Mouse (Mus musculus): Measurements from ENCODE around the gene Olfm2. TPM values are rescaled to one million over a fixed set of nuclear protein-coding genes. Genes with fewer than 3 reads are reported as not detected.
"Not testable (repeated sequence)": the region's sequence is repeated elsewhere in the genome, so short reads cannot be mapped to it uniquely, and the experiment has no call there.

The Olfm2 gene
- total RNA-seq, 1 experiment, result 2.2 TPM

DNA sequence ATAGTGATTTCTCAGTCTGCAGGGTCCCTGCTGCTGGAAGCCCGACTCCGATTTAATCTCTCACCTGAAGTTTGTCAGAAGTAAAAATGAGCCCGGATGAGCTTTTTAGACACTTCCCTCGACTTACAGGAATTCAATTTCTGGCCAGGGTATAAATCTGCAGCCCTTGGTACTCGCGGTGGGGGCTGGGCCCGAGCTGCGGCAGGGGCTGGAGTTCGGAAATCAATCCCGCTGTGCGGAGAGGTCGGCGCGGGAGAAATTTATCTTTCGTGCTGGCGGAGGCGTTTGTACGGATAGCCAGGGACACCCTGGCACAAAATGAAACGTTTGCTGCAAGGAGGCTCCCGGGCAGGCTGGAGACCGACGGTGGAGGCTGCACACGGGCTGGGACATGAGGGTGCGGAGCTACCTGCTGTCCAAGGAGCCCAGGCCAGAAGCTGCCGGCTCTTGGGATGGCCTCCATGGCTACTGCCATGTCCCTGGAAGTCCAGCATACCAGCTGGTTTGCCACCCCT is 51.4 kb downstream of the Olfm2 start:
- in situ Hi-C loops (cut with MboI; ENCODE audit: low sequenced_read_pairs in 2 of 2, unreplicated experiment in 2 of 2), result no loop called here
- Histone ChIP-seq H3K36me3 (ENCODE audit: control insufficient read depth, insufficient read depth, low read length, poor library complexity, severe bottlenecking) (no peaks in the 10 kb centered on the region), H3K9me3 (ENCODE audit: control insufficient read depth, insufficient read depth, low read depth, low read length) (no peaks in the 10 kb centered on the region), H3K27ac (ENCODE audit: insufficient read depth, low read depth, low read length, poor library complexity, severe bottlenecking) (no peak overlapping the region), H3K4me3 (ENCODE audit: insufficient read depth in 1 of 2, low read depth in 1 of 2, low read length in 2 of 2, poor library complexity in 1 of 2, severe bottlenecking in 1 of 2) (peak overlapping the region; percentile 39 to 63), H3K4me1 (ENCODE audit: control insufficient read depth in 2 of 2, insufficient read depth in 2 of 2, low read length in 2 of 2, poor library complexity in 1 of 2) (no peaks in the 10 kb centered on the region; a peak in 1 of 4 replicates), H3K9ac (ENCODE audit: insufficient read depth, low read depth, low read length, poor library complexity, severe bottlenecking) (peak overlapping the region; percentile 56; the same call in 1 of the 2 replicates)
- no peak for DNase-seq (ENCODE audit: low read depth, low spot score)
- no peak for TF ChIP-seq ZC3H11A (IDR thresholded peaks at IDR 0.05; ENCODE audit: borderline replicate concordance, low read depth, low read length)
- no peak for TF ChIP-seq MAFK (IDR thresholded peaks at IDR 0.05; ENCODE audit: insufficient read depth, low read depth, low read length)
- TF ChIP-seq HCFC1 (IDR thresholded peaks at IDR 0.05; ENCODE audit: borderline replicate concordance, insufficient read depth, low read length), result no peak
- TF ChIP-seq ZNF384 (IDR thresholded peaks at IDR 0.05; ENCODE audit: low read depth, low read length), result no peak
- no peak for TF ChIP-seq CHD2 (IDR thresholded peaks at IDR 0.05; ENCODE audit: low read depth, low read length)

DNA sequence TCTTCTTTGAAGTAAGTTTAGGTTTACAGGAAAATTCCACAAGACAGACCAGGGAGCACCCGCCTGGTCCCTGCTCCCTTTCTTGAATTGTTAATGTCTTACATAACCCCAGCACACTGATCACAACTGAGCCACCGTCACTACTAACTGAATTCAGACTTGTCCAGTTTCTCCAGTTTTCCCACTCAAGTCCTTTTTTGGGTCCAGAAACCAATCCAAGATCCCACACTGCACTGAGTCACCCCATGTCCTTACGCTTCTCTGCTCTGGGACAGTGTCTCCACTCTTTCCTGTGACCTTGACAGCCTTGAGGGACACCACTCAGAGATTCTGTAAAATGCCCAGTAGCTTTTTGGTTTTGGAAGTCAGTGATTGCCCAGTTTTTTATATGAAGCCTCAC is 53.3 kb downstream of the Olfm2 start:
- H3K4me1 ChIP-seq (ENCODE audit: control insufficient read depth in 2 of 2, insufficient read depth in 2 of 2, low read length in 2 of 2, poor library complexity in 1 of 2), result peaks cover 0 to 3% of the 10 kb centered on the region in 2 experiments; a peak in 1 of 4 replicates
- in situ Hi-C loops (cut with MboI; ENCODE audit: low sequenced_read_pairs in 2 of 2, unreplicated experiment in 2 of 2), result no loop called here
- no peak overlapping the region for H3K27ac ChIP-seq (ENCODE audit: insufficient read depth, low read depth, low read length, poor library complexity, severe bottlenecking)

GRCm38 (mm10) chr9:20690449-20690848 is 55.7 kb downstream of the Olfm2 start:
- in situ Hi-C loops (cut with MboI; ENCODE audit: low sequenced_read_pairs in 2 of 2, unreplicated experiment in 2 of 2); H3K27ac ChIP-seq (ENCODE audit: insufficient read depth, low read depth, low read length, poor library complexity, severe bottlenecking); H3K4me1 ChIP-seq (ENCODE audit: control insufficient read depth in 2 of 2, insufficient read depth in 2 of 2, low read length in 2 of 2, poor library complexity in 1 of 2): not testable (repeated sequence)

More for the DNA sequence above, 53.3 kb downstream of the Olfm2 start:
- no peak for DNase-seq (ENCODE audit: low read depth, low spot score)
- Histone ChIP-seq H3K9ac (ENCODE audit: insufficient read depth, low read depth, low read length, poor library complexity, severe bottlenecking) (no peak overlapping the region), H3K4me3 (ENCODE audit: insufficient read depth in 1 of 2, low read depth in 1 of 2, low read length in 2 of 2, poor library complexity in 1 of 2, severe bottlenecking in 1 of 2) (no peak overlapping the region), H3K9me3 (ENCODE audit: control insufficient read depth, insufficient read depth, low read depth, low read length) (no peaks in the 10 kb centered on the region), H3K36me3 (ENCODE audit: control insufficient read depth, insufficient read depth, low read length, poor library complexity, severe bottlenecking) (no peaks in the 10 kb centered on the region)
- no peak for TF ChIP-seq MAFK (IDR thresholded peaks at IDR 0.05; ENCODE audit: insufficient read depth, low read depth, low read length)
- no peak for TF ChIP-seq ZC3H11A (IDR thresholded peaks at IDR 0.05; ENCODE audit: borderline replicate concordance, low read depth, low read length)
- no peak for TF ChIP-seq ZNF384 (IDR thresholded peaks at IDR 0.05; ENCODE audit: low read depth, low read length)
- TF ChIP-seq CHD2 (IDR thresholded peaks at IDR 0.05; ENCODE audit: low read depth, low read length), result no peak
- TF ChIP-seq HCFC1 (IDR thresholded peaks at IDR 0.05; ENCODE audit: borderline replicate concordance, insufficient read depth, low read length), result no peak

DNA sequence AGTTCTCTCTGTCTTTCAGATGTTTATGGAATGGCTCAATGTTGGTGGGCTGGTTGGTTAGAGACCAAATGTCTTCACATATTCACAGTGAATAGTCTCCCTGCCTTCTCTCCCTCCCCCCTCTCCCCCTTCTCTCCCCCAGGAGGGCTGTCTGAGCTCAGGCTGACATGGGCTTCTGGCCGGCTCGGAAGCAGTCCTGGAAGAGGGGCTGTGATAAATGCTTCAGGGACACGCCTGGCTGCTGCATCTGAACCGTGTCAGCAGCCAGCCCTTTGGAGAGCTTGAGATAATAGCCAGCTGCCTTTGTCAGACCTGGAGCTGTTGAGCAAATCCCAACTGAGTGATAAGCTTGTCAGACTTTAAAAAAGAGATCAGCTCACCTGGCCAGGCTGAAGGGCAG is 56.2 kb downstream of the Olfm2 start:
- H3K4me1 ChIP-seq (ENCODE audit: control insufficient read depth in 2 of 2, insufficient read depth in 2 of 2, low read length in 2 of 2, poor library complexity in 1 of 2), result peaks cover 0 to 5% of the 10 kb centered on the region in 2 experiments; a peak in 1 of 4 replicates
- no peak for DNase-seq (ENCODE audit: low read depth, low spot score)
- H3K4me3 ChIP-seq (ENCODE audit: insufficient read depth in 1 of 2, low read depth in 1 of 2, low read length in 2 of 2, poor library complexity in 1 of 2, severe bottlenecking in 1 of 2), result no peak overlapping the region
- no peak overlapping the region for H3K9ac ChIP-seq (ENCODE audit: insufficient read depth, low read depth, low read length, poor library complexity, severe bottlenecking)
- H3K27ac ChIP-seq (ENCODE audit: insufficient read depth, low read depth, low read length, poor library complexity, severe bottlenecking), result no peak overlapping the region
- in situ Hi-C loops (cut with MboI; ENCODE audit: low sequenced_read_pairs in 2 of 2, unreplicated experiment in 2 of 2), result no loop called here
- H3K36me3 ChIP-seq (ENCODE audit: control insufficient read depth, insufficient read depth, low read length, poor library complexity, severe bottlenecking), result no peaks in the 10 kb centered on the region
- H3K9me3 ChIP-seq (ENCODE audit: control insufficient read depth, insufficient read depth, low read depth, low read length), result no peaks in the 10 kb centered on the region
- TF ChIP-seq MAFK (IDR thresholded peaks at IDR 0.05; ENCODE audit: insufficient read depth, low read depth, low read length) (no peak), ZNF384 (IDR thresholded peaks at IDR 0.05; ENCODE audit: low read depth, low read length) (no peak), ZC3H11A (IDR thresholded peaks at IDR 0.05; ENCODE audit: borderline replicate concordance, low read depth, low read length) (no peak), HCFC1 (IDR thresholded peaks at IDR 0.05; ENCODE audit: borderline replicate concordance, insufficient read depth, low read length) (no peak), CHD2 (IDR thresholded peaks at IDR 0.05; ENCODE audit: low read depth, low read length) (no peak)

More at GRCm38 (mm10) chr9:20690449-20690848, 55.7 kb downstream of the Olfm2 start:
- not testable (repeated sequence) for H3K36me3 ChIP-seq (ENCODE audit: control insufficient read depth, insufficient read depth, low read length, poor library complexity, severe bottlenecking); H3K9ac ChIP-seq (ENCODE audit: insufficient read depth, low read depth, low read length, poor library complexity, severe bottlenecking); H3K9me3 ChIP-seq (ENCODE audit: control insufficient read depth, insufficient read depth, low read depth, low read length); DNase-seq (ENCODE audit: low read depth, low spot score); H3K4me3 ChIP-seq (ENCODE audit: insufficient read depth in 1 of 2, low read depth in 1 of 2, low read length in 2 of 2, poor library complexity in 1 of 2, severe bottlenecking in 1 of 2)

DNA sequence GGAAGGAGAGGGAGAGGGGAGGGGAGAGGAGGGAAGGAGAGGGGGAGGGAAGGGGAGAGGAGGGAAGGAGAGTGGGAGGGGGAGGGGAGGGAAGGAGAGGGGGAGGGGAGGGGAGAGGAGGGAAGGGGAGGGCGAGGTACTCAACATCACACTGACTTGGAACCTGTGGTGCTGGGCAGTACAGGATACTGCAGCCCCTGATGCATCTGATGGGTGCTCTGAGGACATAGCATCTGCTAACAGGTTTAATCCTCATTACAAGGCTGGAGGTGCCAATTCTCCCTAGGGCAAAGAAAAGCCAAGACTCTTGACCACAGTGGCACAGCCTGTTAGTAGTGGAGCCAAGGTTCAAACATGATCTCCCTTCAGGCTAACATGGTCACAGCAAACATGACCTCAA is 56.7 kb downstream of the Olfm2 start:
- Histone ChIP-seq H3K36me3 (ENCODE audit: control insufficient read depth, insufficient read depth, low read length, poor library complexity, severe bottlenecking) (no peaks in the 10 kb centered on the region), H3K9ac (ENCODE audit: insufficient read depth, low read depth, low read length, poor library complexity, severe bottlenecking) (no peak overlapping the region), H3K4me1 (ENCODE audit: control insufficient read depth in 2 of 2, insufficient read depth in 2 of 2, low read length in 2 of 2, poor library complexity in 1 of 2) (peaks cover 0 to 5% of the 10 kb centered on the region in 2 experiments; a peak in 1 of 4 replicates), H3K4me3 (ENCODE audit: insufficient read depth in 1 of 2, low read depth in 1 of 2, low read length in 2 of 2, poor library complexity in 1 of 2, severe bottlenecking in 1 of 2) (no peak overlapping the region), H3K27ac (ENCODE audit: insufficient read depth, low read depth, low read length, poor library complexity, severe bottlenecking) (no peak overlapping the region), H3K9me3 (ENCODE audit: control insufficient read depth, insufficient read depth, low read depth, low read length) (no peaks in the 10 kb centered on the region)
- no peak for DNase-seq (ENCODE audit: low read depth, low spot score)
- in situ Hi-C loops (cut with MboI; ENCODE audit: low sequenced_read_pairs in 2 of 2, unreplicated experiment in 2 of 2), result no loop called here
- no peak for TF ChIP-seq ZC3H11A (IDR thresholded peaks at IDR 0.05; ENCODE audit: borderline replicate concordance, low read depth, low read length)
- TF ChIP-seq HCFC1 (IDR thresholded peaks at IDR 0.05; ENCODE audit: borderline replicate concordance, insufficient read depth, low read length), result no peak
- TF ChIP-seq CHD2 (IDR thresholded peaks at IDR 0.05; ENCODE audit: low read depth, low read length), result no peak

Data from ES-E14 (cell line).